Mouse (Mus musculus) gastrocnemius, postnatal 4 days (tissue): Measurements from ENCODE around the gene Rragc. TPM values are rescaled to one million over a fixed set of nuclear protein-coding genes. Genes with fewer than 3 reads are reported as not detected.
A peak's percentile ranks its signal among the peaks of the same experiment; 100 is the strongest.

Experiments used
- DNase-seq, 2 experiments: peaks; one replicate each; pipeline ENCODE4 v3.0.0; 2021 to 2022; ENCODE audit warnings: low spot score in 2 of 2, mixed read lengths in 2 of 2
- total RNA-seq, 2 experiments: library from RNA; stranded (reverse); gene quantifications; 2 replicates each; pipeline ENCODE4 v1.2.3; 2021

Gene Rragc
- total RNA-seq, 2 experiments from 2014 or later = 43.0 to 44.3 TPM

- DNase-seq = no peak
Measured at GRCm38 (mm10) chr4:123949649-123950048, 32.4 kb downstream of the Rragc start.

DNA sequence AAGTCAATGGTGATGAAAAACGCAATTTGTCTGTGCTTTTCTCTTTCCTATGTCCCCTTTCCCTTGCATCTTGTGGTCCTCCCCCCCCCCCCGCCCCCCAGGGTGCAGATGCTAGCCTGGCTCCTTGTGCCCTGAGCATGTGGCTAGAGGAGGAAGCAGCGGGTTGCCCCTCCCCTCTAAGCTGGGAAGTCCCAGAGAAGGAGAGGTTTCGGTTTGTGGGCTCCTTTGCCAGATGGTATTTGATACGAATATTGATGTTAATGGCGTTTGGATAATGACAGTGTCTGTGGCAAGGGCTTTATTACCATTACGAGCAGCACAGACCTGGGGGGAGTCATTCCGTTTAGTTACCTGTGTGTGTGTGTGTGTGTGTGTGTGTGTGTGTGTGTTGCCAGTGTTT, 34.8 kb downstream of the Rragc start:
- no peak for DNase-seq

DNA sequence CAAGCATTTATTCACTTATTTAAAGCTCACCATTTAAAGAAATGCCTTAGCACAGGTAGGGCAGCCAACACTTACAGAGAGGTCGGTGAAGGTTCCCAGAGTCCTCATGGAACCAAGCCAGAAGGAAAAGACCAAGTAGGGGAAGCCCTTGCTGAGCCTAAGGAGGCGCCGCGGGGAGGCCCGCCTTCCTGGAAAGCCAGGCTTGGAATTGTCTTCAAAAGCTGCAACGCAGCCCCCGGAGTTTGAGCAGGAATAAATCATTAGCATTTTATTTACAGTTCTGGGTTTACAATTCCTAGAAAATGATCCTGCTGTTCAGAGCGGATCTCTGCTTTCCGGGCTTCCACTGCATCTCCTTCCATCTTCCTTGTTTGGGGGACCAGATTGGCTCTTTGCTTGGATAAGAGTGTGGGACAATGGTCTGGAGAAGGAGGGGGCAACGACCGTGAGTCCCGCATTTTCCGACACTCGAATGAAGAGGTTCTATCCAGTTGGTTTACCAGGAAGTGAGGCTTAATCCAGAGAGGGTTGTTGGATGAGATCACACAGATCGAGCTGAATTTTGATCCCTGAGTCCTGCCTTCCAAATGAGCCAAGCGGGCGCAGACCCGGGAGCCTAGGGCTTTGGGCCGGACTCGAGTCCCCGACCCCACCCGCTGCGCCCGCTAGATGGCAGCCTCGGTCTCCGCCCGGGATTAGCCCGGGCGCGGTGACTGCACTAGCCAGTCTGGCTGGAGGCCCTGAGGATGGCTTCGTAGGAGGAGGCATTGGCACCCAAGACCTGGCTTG, 39.7 kb downstream of the Rragc start:
- DNase-seq = peak; percentile 67 to 78

DNA sequence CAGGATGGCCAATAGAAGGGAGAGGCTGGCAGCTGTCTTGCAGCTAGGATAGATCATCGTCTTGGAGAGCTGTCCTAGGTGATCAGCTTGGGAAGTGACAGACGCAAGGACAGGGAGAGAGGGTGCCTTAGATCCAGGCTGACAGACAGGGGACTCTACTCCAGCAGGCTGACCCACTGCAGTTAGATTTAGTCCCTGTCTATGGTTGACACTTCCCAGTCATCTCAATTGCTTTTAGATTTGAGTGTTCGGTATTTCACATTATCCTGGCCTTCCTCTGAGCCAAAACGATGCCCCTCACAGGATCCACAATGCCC, 40.2 kb downstream of the Rragc start:
- DNase-seq = no peak

DNA sequence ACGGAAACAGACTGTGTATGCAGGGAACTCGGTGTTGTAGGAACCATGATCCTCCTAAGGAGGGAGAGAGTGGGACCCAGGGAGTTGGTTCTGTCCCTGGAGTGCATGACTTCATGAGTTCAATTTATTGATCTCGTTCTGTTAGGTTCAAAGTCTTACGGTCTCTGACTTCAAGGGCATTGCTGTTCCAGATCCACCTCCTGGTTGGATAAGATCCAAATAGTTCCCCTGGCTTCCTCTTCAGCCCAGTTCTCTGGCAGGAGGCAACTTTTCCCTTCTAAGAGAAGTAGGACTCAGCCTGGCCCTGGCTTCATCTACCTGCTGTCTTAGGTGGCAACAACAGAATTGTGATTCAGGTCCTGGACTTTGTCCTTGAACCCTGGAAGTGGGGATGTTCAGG, 40.6 kb downstream of the Rragc start:
- DNase-seq = no peak

- DNase-seq = no peak
Measured at GRCm38 (mm10) chr4:123960955-123961354, 43.7 kb downstream of the Rragc start.

- DNase-seq = no peak
Measured at GRCm38 (mm10) chr4:123962721-123963120, 45.5 kb downstream of the Rragc start.

DNA sequence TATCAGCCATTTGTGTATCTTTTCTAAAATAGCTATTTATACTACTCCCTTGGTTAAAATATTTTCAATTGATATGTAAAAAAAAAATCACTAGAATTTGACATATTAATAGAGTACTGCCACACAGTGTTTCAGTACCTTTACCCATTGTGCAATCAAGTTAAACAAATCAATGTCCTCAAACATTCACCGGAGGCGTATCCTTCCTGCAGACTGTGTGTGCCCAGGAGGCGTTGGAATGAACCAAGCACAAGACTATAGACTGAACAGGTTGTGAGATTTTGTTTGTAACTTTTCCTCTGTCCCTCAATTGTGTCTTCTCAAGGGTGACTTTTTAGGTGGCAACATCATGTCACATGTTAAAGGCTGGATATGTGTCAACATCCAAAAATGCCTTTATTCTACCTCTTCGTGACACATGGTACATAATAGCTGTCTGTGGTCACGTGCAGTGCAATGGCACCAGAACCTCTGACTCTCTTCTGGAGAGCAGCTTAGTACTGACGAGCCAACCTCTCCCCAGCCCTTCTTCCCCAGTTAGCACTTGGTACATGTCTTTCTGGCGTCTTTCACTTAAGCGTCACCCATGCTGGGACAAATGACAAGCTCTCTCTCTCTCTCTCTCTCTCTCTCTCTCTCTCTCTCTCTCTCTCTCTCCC, 51.5 kb downstream of the Rragc start:
- no peak for DNase-seq

GRCm38 (mm10) chr4:123969458-123969857, 52.2 kb downstream of the Rragc start:
- DNase-seq = no peak

DNA sequence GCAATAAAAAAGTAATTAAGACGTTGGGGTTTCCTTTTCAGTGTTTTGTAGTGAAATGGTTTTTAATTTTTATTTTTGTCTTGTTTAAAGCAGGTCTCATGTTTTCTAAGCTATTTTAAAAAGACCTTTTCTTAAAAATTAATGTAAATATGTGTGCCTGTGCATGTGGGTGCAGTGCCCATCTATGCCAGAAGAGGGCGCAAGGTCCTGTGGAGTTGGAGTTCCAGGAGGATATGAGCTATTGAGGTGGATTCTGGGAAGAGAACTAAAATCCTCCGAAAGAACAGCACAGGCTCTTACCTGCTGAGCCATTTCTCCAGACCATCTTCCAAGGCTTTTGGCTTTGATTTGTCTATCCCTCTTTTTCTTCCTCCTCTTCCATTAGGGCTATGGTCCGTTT, 53.8 kb downstream of the Rragc start:
- DNase-seq = no peak

DNA sequence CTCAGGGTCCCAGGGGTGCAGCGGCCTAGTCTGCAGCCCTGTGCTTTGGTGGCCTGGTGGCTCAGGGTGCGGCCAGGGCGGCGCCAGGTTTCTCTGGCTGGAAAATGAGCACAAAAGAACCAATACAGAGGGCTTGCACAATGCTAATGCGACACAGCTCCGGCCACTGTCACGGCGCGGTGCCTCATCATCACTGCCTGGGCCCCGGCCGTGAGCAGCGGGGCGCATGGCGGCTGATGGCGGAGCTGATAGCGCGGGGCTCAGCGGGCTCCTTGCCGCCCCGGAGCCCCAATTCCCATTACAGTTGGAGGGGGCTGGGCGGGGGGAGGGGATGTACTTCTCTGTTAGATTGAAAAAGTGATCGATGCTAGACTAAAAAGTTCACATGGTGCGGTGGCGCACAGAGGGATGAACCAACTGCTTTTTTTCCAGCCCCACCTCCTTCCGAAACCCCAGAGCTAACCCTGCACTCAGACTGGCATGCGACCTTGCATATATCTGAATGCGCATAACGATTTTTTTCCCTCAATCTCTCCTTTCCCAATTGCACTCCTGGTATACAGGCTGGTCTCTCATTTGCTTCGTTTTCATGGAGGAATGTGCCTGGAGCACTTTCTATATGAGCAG, 55.3 kb downstream of the Rragc start:
- DNase-seq = no peak

DNA sequence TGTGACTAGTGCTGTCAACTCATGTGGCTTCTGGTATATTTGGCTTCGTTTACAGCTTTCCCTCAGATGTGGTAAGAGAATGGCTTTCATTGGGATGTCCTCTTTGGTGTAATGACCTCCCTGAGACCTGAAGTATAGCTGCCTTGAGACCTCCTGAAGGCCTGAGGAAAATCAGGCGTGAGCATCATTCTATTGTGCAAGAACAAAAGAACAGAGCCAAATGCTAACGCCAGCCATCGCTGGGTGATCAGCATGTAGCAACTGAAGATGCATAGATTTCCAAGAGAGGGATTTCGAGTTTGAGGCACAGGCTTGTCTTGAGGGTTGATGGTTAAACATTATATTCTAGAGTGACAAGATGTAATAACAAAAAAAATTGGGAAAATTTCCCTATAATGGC, 64.9 kb downstream of the Rragc start:
- DNase-seq = no peak

Other genes with a start within 250 kb of the Rragc start
- 100 to 1,000 TPM; 209 TPM for gene Macf1, start 233.1 kb upstream of the Rragc start, total RNA-seq
- gene Ndufs5, start 199.2 kb upstream of the Rragc start, total RNA-seq = 100 to 1,000 TPM; 200 to 214 TPM
- 10 to 100 TPM; 24.5 to 27.4 TPM for gene Akirin1, start 167.1 kb upstream of the Rragc start, total RNA-seq
- gene Rhbdl2, start 129.6 kb upstream of the Rragc start, total RNA-seq = under 1 TPM in 1 of 2 experiments, not detected in 1; 0.29 TPM
- gene 4933427I04Rik, start 57.8 kb upstream of the Rragc start, total RNA-seq = not detected
- 10 to 100 TPM; 27.8 to 30.2 TPM for gene Mycbp, start 12.6 kb upstream of the Rragc start, total RNA-seq
- gene 4930535I16Rik, start 576 bp downstream of the Rragc start, total RNA-seq = not detected